Mouse (Mus musculus) bone marrow macrophage, adult 2 months (primary cell): ENCODE measurements around the gene Kdm5a.

Source experiments
- CTCF ChIP-seq: IDR thresholded peaks from 2 replicates; pipeline ENCODE4 v1.5.1; 2012; ENCODE audit warnings: low read depth, mild to moderate bottlenecking, low read length, moderate library complexity
- POLR2A ChIP-seq: IDR thresholded peaks from 2 replicates; pipeline ENCODE4 v1.6.1; 2012; ENCODE audit warnings: mild to moderate bottlenecking, low read depth, low read length, borderline replicate concordance

DNA sequence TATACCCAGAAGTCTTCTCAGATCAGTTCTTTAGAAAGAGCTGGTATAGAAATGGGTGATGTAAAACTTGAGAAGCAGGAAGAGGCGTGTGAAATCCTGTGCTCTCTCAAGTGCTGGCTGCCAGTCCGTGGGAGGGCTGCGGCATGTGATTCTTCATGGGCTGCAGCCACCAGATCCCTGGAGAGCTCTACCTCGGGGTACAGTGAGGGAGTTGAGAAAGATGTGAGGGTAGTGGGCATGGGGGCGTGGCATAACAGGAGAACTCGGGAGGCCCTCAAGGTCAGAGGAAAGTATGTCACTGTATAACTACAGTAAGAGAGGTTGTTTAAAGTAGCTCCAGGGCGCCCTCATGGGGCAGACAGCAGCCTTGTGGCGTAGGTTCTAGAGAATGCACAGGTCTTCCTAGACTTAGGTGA, 119.3 kb downstream of the Kdm5a start:
- TF ChIP-seq CTCF, result peak; percentile 46; the same call in 1 of the 2 replicates
- no peak for TF ChIP-seq POLR2A
